Mouse (Mus musculus): ENCODE results near the gene Pcgf6. TPM values are rescaled to one million over a fixed set of nuclear protein-coding genes. Genes with fewer than 3 reads are reported as not detected.

Pcgf6 gene
- polyA plus RNA-seq, 1 experiment from 2014 or later, result 33.3 TPM

- ATAC-seq (ENCODE audit: low FRiP score, low read depth), result peak; percentile 30; the same call in 1 of the 2 replicates
- WGBS, result 21% methylated on average over 6 of the region's 6 CpGs
These were observed 31.4 kb downstream of the Pcgf6 start for GRCm38 (mm10) chr19:47019326-47019725.

GRCm38 (mm10) chr19:47018330-47018729 lies 32.4 kb downstream of the Pcgf6 start:
- Histone ChIP-seq H3K4me3 (peak overlapping the region; percentile 41), H3K9me3 (no peaks in the 10 kb centered on the region), H3K36me3 (peaks cover 23% of the 10 kb centered on the region), H3K4me2 (replicated peaks) (peak overlapping the region; percentile 61), H3K9ac (peak overlapping the region; percentile 64), H3K4me1 (peaks cover 21% of the 10 kb centered on the region), H3K27ac (peak overlapping the region; percentile 82), H3K27me3 (replicated peaks) (peaks cover 35% of the 10 kb centered on the region)
- 6% methylated on average over 2 of the region's 2 CpGs for WGBS
- ATAC-seq (ENCODE audit: low FRiP score, low read depth), result no peak

More at GRCm38 (mm10) chr19:47019326-47019725, 31.4 kb downstream of the Pcgf6 start:
- Histone ChIP-seq H3K36me3 (peaks cover 31% of the 10 kb centered on the region), H3K27ac (peak overlapping the region; percentile 82; the same call in 1 of the 2 replicates), H3K4me3 (peak overlapping the region; percentile 41), H3K4me1 (peaks cover 21% of the 10 kb centered on the region), H3K4me2 (replicated peaks) (peak overlapping the region; percentile 61), H3K9me3 (no peaks in the 10 kb centered on the region), H3K9ac (peak overlapping the region; percentile 64), H3K27me3 (replicated peaks) (peaks cover 25% of the 10 kb centered on the region)

- Histone ChIP-seq H3K27ac (peak overlapping the region; percentile 82), H3K9me3 (no peaks in the 10 kb centered on the region), H3K36me3 (peaks cover 18% of the 10 kb centered on the region; the same call in 1 of the 2 replicates), H3K9ac (peak overlapping the region; percentile 64), H3K4me3 (peak overlapping the region; percentile 41), H3K4me2 (replicated peaks) (peak overlapping the region; percentile 61), H3K4me1 (peaks cover 21% of the 10 kb centered on the region), H3K27me3 (replicated peaks) (peaks cover 40% of the 10 kb centered on the region)
- ATAC-seq (ENCODE audit: low FRiP score, low read depth), result no peak
- WGBS, result under 1% methylated on average over 3 of the region's 3 CpGs
These were observed 32.9 kb downstream of the Pcgf6 start for GRCm38 (mm10) chr19:47017831-47018230.

GRCm38 (mm10) chr19:47016487-47016886 lies 34.2 kb downstream of the Pcgf6 start:
- Histone ChIP-seq H3K4me3 (peak overlapping the region; percentile 65), H3K27me3 (replicated peaks) (peaks cover 45% of the 10 kb centered on the region), H3K9me3 (no peaks in the 10 kb centered on the region), H3K4me2 (replicated peaks) (peak overlapping the region; percentile 67), H3K4me1 (peaks cover 21% of the 10 kb centered on the region), H3K9ac (peak overlapping the region; percentile 82), H3K27ac (no peak overlapping the region; the same call in 1 of the 2 replicates), H3K36me3 (peaks cover 5% of the 10 kb centered on the region; the same call in 1 of the 2 replicates)
- no peak for ATAC-seq (ENCODE audit: low FRiP score, low read depth)
- under 1% methylated on average over 15 of the region's 15 CpGs for WGBS

- no peak for ATAC-seq (ENCODE audit: low FRiP score, low read depth)
- Histone ChIP-seq H3K27me3 (replicated peaks) (peaks cover 45% of the 10 kb centered on the region), H3K36me3 (0 out of 2 replicates have a peak, but pooled peaks cover under 1% of the 10 kb centered on the region), H3K27ac (0 out of 2 replicates have a peak overlapping the region, but pooled peaks have one; percentile 82), H3K9ac (peak overlapping the region; percentile 82), H3K9me3 (no peaks in the 10 kb centered on the region), H3K4me3 (peak overlapping the region; percentile 65), H3K4me2 (replicated peaks) (peak overlapping the region; percentile 67), H3K4me1 (peaks cover 21% of the 10 kb centered on the region)
- 3% methylated on average over 9 of the region's 9 CpGs for WGBS
These were observed 34.7 kb downstream of the Pcgf6 start for GRCm38 (mm10) chr19:47015965-47016364.

- H3K9ac ChIP-seq, result peak overlapping the region; percentile 82
- H3K27me3 ChIP-seq (replicated peaks), result peaks cover 45% of the 10 kb centered on the region
- ATAC-seq (ENCODE audit: low FRiP score, low read depth), result 0 out of 2 replicates have a peak, but pooled peaks have one; percentile 8
- peaks cover 21% of the 10 kb centered on the region for H3K4me1 ChIP-seq
- peak overlapping the region; percentile 67 for H3K4me2 ChIP-seq (replicated peaks)
- H3K4me3 ChIP-seq, result peak overlapping the region; percentile 65
- WGBS, result 1% methylated on average over 37 of the region's 37 CpGs
- H3K27ac ChIP-seq, result peak overlapping the region; percentile 82
- H3K36me3 ChIP-seq, result no peaks in the 10 kb centered on the region
- no peaks in the 10 kb centered on the region for H3K9me3 ChIP-seq
These were observed 35.3 kb downstream of the Pcgf6 start for GRCm38 (mm10) chr19:47015396-47015795.

- Histone ChIP-seq H3K9me3 (no peaks in the 10 kb centered on the region), H3K4me3 (peak within 1 kb of the TSS; percentile 65), H3K36me3 (no peaks in the 10 kb centered on the region), H3K9ac (peak within 1 kb of the TSS; percentile 82), H3K27ac (peak within 1 kb of the TSS; percentile 82), H3K4me1 (peaks cover 18% of the 10 kb centered on the region), H3K4me2 (replicated peaks) (peak within 1 kb of the TSS; percentile 67), H3K27me3 (replicated peaks) (peaks cover 45% of the 10 kb centered on the region)
- WGBS, result under 1% methylated on average over 120 of the region's 124 CpGs
- ATAC-seq (ENCODE audit: low FRiP score, low read depth), result peak; percentile 73
These were observed 36.0 kb downstream of the Pcgf6 start, which contains the start of the genes Ina and Nt5c2 for GRCm38 (mm10) chr19:47014447-47015381. Gene Ina, plus strand, starts transcription at chr19:47014698. Gene Nt5c2, minus strand, starts transcription at chr19:47015153.

GRCm38 (mm10) chr19:47014159-47014446 lies 36.6 kb downstream of the Pcgf6 start:
- H3K4me1 ChIP-seq, result peaks cover 15% of the 10 kb centered on the region
- ATAC-seq (ENCODE audit: low FRiP score, low read depth), result peak; percentile 7; the same call in 1 of the 2 replicates
- H3K27ac ChIP-seq, result peak overlapping the region; percentile 74
- H3K27me3 ChIP-seq (replicated peaks), result peaks cover 45% of the 10 kb centered on the region
- H3K9ac ChIP-seq, result peak overlapping the region; percentile 82
- no peaks in the 10 kb centered on the region for H3K9me3 ChIP-seq
- under 1% methylated on average over 11 of the region's 11 CpGs for WGBS
- H3K4me3 ChIP-seq, result peak overlapping the region; percentile 65
- peak overlapping the region; percentile 67 for H3K4me2 ChIP-seq (replicated peaks)
- H3K36me3 ChIP-seq, result no peaks in the 10 kb centered on the region

- peak overlapping the region; percentile 65 for H3K4me3 ChIP-seq
- no peak for ATAC-seq (ENCODE audit: low FRiP score, low read depth)
- peaks cover 45% of the 10 kb centered on the region for H3K27me3 ChIP-seq (replicated peaks)
- no peaks in the 10 kb centered on the region for H3K36me3 ChIP-seq
- peak overlapping the region; percentile 82 for H3K9ac ChIP-seq
- WGBS, result 10% methylated on average over 20 of the region's 20 CpGs
- H3K9me3 ChIP-seq, result 0 out of 2 replicates have a peak, but pooled peaks cover 3% of the 10 kb centered on the region
- H3K4me2 ChIP-seq (replicated peaks), result peak overlapping the region; percentile 67
- H3K4me1 ChIP-seq, result peaks cover 14% of the 10 kb centered on the region
- peak overlapping the region; percentile 74 for H3K27ac ChIP-seq
These were observed 37.2 kb downstream of the Pcgf6 start for GRCm38 (mm10) chr19:47013340-47014158.

- no peak overlapping the region for H3K27ac ChIP-seq
- 0 out of 2 replicates have a peak, but pooled peaks cover 4% of the 10 kb centered on the region for H3K9me3 ChIP-seq
- ATAC-seq (ENCODE audit: low FRiP score, low read depth), result no peak
- H3K4me1 ChIP-seq, result peaks cover 14% of the 10 kb centered on the region
- H3K36me3 ChIP-seq, result no peaks in the 10 kb centered on the region
- no peak overlapping the region for H3K9ac ChIP-seq
- 92% methylated on average over 15 of the region's 15 CpGs for WGBS
- H3K27me3 ChIP-seq (replicated peaks), result peaks cover 42% of the 10 kb centered on the region
- no peak overlapping the region for H3K4me3 ChIP-seq
- no peak overlapping the region for H3K4me2 ChIP-seq (replicated peaks)
These were observed 38.1 kb downstream of the Pcgf6 start for GRCm38 (mm10) chr19:47012521-47013130.

- WGBS, result 92% methylated on average over 5 of the region's 5 CpGs
- no peak overlapping the region for H3K4me2 ChIP-seq (replicated peaks)
- no peak for ATAC-seq (ENCODE audit: low FRiP score, low read depth)
These were observed 40.8 kb downstream of the Pcgf6 start for GRCm38 (mm10) chr19:47009943-47010342.

More at GRCm38 (mm10) chr19:47009943-47010342, 40.8 kb downstream of the Pcgf6 start:
- Histone ChIP-seq H3K27me3 (replicated peaks) (peaks cover 26% of the 10 kb centered on the region), H3K27ac (no peak overlapping the region), H3K4me3 (no peak overlapping the region), H3K4me1 (peaks cover 5% of the 10 kb centered on the region; the same call in 1 of the 2 replicates), H3K9me3 (0 out of 2 replicates have a peak, but pooled peaks cover 4% of the 10 kb centered on the region), H3K36me3 (no peaks in the 10 kb centered on the region), H3K9ac (no peak overlapping the region)
